26 mouse cellular contexts compared by ENCODE assay signal in genomic region chr12:47406563-47406962, GRCm38 (mm10).
"Had no signal": no experiment of that assay in that cellular context is flagged by ENCODE, and none has a peak within 500 bp of the region (broad histone marks: within the 10 kb centered on the region; RNA-seq: fewer than 3 reads in every experiment).

No protein-coding gene starts in this region.

- ATAC-seq: forebrain, postnatal 0 days; hindbrain, postnatal 0 days; intestine, embryonic 16.5 days had no signal

- DNase-seq: forebrain, postnatal 0 days; gastrocnemius, postnatal 10 days; heart, adult 11 months; heart, adult 2 months; heart, postnatal 14 days; heart, postnatal 36 days; kidney, adult 11 months; kidney, adult 2 months; kidney, adult 9 months; kidney, postnatal 14 days; kidney, postnatal 36 days; layer of hippocampus, adult 9-11 months; layer of hippocampus, postnatal 36 days; liver had no signal

- H3K4me3 ChIP-seq: heart, adult 2 months; heart, embryonic 13.5 days; heart, embryonic 15.5 days; hindbrain, embryonic 13.5 days; hindbrain, embryonic 15.5 days; kidney, embryonic 15.5 days; limb, embryonic 10.5 days; limb, embryonic 12.5 days had no signal

- H3K27ac ChIP-seq: heart, adult 2 months; heart, embryonic 13.5 days; heart, embryonic 15.5 days; hindbrain, embryonic 13.5 days; hindbrain, embryonic 15.5 days; hindbrain, postnatal 0 days; kidney, embryonic 15.5 days; kidney, postnatal 0 days; limb, embryonic 10.5 days; limb, embryonic 12.5 days had no signal

- H3K4me1 ChIP-seq: heart, embryonic 13.5 days; heart, embryonic 15.5 days; hindbrain, embryonic 13.5 days; hindbrain, embryonic 15.5 days; kidney, embryonic 15.5 days; limb, embryonic 10.5 days; limb, embryonic 12.5 days had no signal

- H3K36me3 ChIP-seq: heart, embryonic 13.5 days; heart, embryonic 15.5 days; hindbrain, embryonic 13.5 days; hindbrain, embryonic 15.5 days; kidney, embryonic 15.5 days; limb, embryonic 10.5 days; limb, embryonic 12.5 days had no signal

- H3K9me3 ChIP-seq: heart, embryonic 13.5 days; heart, embryonic 15.5 days; hindbrain, embryonic 13.5 days; hindbrain, embryonic 15.5 days; kidney, embryonic 15.5 days; limb, embryonic 10.5 days; limb, embryonic 12.5 days had no signal

- H3K4me2 ChIP-seq: heart, embryonic 11.5 days; heart, embryonic 13.5 days; heart, embryonic 15.5 days; hindbrain, embryonic 13.5 days; hindbrain, embryonic 15.5 days; kidney, embryonic 15.5 days; limb, embryonic 12.5 days; liver, embryonic 11.5 days had no signal

- H3K27me3 ChIP-seq: heart, embryonic 13.5 days; heart, embryonic 15.5 days; hindbrain, embryonic 13.5 days; hindbrain, embryonic 15.5 days; kidney, embryonic 15.5 days; limb, embryonic 12.5 days had no signal

- H3K9ac ChIP-seq: forebrain, postnatal 0 days; heart, embryonic 13.5 days; heart, embryonic 15.5 days; hindbrain, embryonic 13.5 days; hindbrain, embryonic 15.5 days; kidney, embryonic 15.5 days; limb, embryonic 12.5 days had no signal
